Mouse (Mus musculus): ENCODE data around the gene Chek2. TPM values are rescaled to one million over a fixed set of nuclear protein-coding genes. Genes with fewer than 3 reads are reported as not detected.

Gene Chek2
- polyA plus RNA-seq, 1 experiment from 2014 or later: 10.9 TPM

DNA sequence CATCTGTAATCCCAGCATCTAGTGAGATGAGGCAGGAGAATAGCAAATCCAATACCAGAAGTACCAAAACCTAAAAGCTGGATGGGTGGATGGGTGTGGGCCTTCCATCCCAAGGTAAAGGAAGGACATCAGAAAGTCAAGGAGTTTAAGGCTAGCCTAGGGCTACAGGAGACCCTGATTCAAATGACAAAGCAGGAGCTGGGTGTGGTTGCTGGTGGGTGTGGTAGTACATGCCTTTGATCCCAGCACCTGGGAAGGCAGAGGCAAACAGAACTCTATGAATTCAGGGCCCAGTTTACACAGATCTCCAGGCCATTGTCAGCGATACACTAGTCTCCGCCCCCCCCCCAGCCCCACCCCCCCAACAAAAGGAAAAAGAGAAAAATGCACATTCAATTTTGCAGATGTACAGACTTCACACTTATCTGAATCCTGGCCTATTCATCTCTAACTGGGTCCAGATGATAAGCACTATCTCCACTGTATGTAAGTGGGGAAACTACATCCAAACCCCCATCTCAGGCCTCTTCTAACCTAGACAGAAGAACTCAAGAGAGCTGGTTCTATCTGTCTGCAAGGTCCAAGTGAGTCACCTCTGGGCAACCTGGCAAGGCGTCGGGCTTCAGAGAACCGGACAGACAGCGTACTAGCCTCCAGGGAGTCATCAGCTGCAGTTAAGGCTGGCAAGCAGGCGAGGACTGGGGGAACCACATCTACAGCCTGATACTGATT lies 35.6 kb upstream of the Chek2 start:
- Histone ChIP-seq H3K4me3 (ENCODE audit: low read depth, low read length) (no peak overlapping the region), H3K9me3 (ENCODE audit: control insufficient read depth, low read length) (no peaks in the 10 kb centered on the region), H3K4me1 (replicated peaks; ENCODE audit: control insufficient read depth, insufficient read depth) (peaks cover 2% of the 10 kb centered on the region; the same call in 1 of the 2 replicates), H3K36me3 (ENCODE audit: control insufficient read depth, insufficient read depth, low read length) (peaks cover 12% of the 10 kb centered on the region), H3K27ac (replicated peaks) (no peak overlapping the region), H3K4me2 (replicated peaks; ENCODE audit: low read depth) (no peak overlapping the region), H3K27me3 (ENCODE audit: control insufficient read depth, insufficient read depth, low read length) (no peaks in the 10 kb centered on the region), H3K9ac (ENCODE audit: low read length) (no peak overlapping the region)
- no peak for DNase-seq (ENCODE audit: low spot score)
- TF ChIP-seq CTCF (IDR thresholded peaks at IDR 0.05; ENCODE audit: low read depth) (no peak), EP300 (optimal IDR thresholded peaks at IDR 0.05) (no peak)
- 75% methylated on average over 7 of the region's 7 CpGs for WGBS
- ATAC-seq (ENCODE audit: low FRiP score, low TSS enrichment): no peak

DNA sequence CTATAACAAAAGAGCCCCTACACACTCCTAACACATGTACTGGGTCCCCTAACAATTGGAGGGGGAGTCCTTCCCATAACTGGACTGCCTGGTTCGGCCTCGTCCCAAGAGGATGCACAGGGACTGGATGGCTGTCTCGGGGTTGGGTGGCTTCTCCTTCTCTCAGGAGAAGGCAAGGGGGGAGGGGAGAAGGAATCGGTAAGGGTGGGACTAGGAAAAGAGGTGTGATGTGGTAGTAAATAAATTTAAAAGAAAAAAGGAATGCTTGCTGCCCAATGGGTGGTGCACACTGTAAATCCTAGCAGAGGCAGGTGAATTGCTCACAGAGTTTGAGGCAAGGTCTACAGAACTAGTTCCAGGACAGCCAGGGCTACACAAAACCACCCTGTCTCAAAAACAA lies 33.6 kb upstream of the Chek2 start:
- Histone ChIP-seq H3K4me2 (replicated peaks; ENCODE audit: low read depth) (no peak overlapping the region), H3K9me3 (ENCODE audit: control insufficient read depth, low read length) (no peaks in the 10 kb centered on the region), H3K9ac (ENCODE audit: low read length) (0 out of 2 replicates have a peak overlapping the region, but pooled peaks have one; percentile 13), H3K27ac (replicated peaks) (no peak overlapping the region), H3K36me3 (ENCODE audit: control insufficient read depth, insufficient read depth, low read length) (0 out of 2 replicates have a peak, but pooled peaks cover 4% of the 10 kb centered on the region), H3K27me3 (ENCODE audit: control insufficient read depth, insufficient read depth, low read length) (no peaks in the 10 kb centered on the region), H3K4me3 (ENCODE audit: low read depth, low read length) (no peak overlapping the region), H3K4me1 (replicated peaks; ENCODE audit: control insufficient read depth, insufficient read depth) (peaks cover 2% of the 10 kb centered on the region; the same call in 1 of the 2 replicates)
- no peak for DNase-seq (ENCODE audit: low spot score)
- TF ChIP-seq CTCF (IDR thresholded peaks at IDR 0.05; ENCODE audit: low read depth) (no peak), EP300 (optimal IDR thresholded peaks at IDR 0.05) (no peak)
- no peak for ATAC-seq (ENCODE audit: low FRiP score, low TSS enrichment)
- WGBS: 78% methylated on average over 4 of the region's 4 CpGs

DNA sequence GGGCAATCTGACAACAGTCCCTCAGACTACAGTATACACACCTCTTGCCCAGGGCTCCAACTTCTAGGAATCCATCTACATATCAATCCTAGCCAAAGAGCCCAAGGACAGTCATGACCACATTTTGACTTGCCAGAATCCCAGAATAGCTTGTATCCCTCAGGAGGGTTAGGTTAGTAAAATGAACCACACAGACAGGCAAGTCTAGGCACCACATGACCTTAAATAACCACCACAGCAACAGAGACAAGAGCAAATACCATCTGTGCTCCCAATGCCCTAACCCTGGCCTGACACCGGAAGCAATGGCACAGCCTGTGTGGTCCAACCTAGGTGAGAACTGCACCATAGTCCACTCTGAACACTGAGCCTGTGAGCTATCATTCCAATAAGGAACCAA lies 33.1 kb upstream of the Chek2 start:
- no peak for ATAC-seq (ENCODE audit: low FRiP score, low TSS enrichment)
- Histone ChIP-seq H3K27me3 (ENCODE audit: control insufficient read depth, insufficient read depth, low read length) (no peaks in the 10 kb centered on the region), H3K4me2 (replicated peaks; ENCODE audit: low read depth) (no peak overlapping the region), H3K9me3 (ENCODE audit: control insufficient read depth, low read length) (no peaks in the 10 kb centered on the region), H3K9ac (ENCODE audit: low read length) (no peak overlapping the region), H3K36me3 (ENCODE audit: control insufficient read depth, insufficient read depth, low read length) (no peaks in the 10 kb centered on the region), H3K4me1 (replicated peaks; ENCODE audit: control insufficient read depth, insufficient read depth) (peaks cover 2% of the 10 kb centered on the region; the same call in 1 of the 2 replicates), H3K4me3 (ENCODE audit: low read depth, low read length) (no peak overlapping the region), H3K27ac (replicated peaks) (no peak overlapping the region)
- WGBS: 72% methylated on average over 1 of the region's 1 CpGs
- no peak for DNase-seq (ENCODE audit: low spot score)
- TF ChIP-seq EP300 (optimal IDR thresholded peaks at IDR 0.05): no peak
- no peak for TF ChIP-seq CTCF (IDR thresholded peaks at IDR 0.05; ENCODE audit: low read depth)

DNA sequence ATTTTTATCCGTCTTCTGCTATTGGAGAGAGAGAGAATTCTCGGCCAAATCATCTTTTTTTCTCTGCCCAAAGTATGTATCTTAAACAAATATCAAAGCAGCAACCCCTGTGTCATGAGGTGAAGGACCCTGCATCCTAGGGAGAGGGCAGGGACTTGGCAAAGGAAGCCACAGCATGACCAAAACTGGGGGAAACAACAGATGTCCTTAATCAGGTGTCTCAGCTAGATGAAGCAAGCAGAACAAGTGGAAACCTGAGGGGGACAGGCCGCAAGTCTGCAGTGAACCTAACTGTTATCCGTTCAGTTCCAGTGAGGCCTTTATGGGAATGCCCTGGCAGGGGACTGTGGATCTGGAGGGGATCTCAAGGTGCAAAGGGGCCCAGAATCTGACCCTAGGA lies 32.3 kb upstream of the Chek2 start:
- Histone ChIP-seq H3K9me3 (ENCODE audit: control insufficient read depth, low read length) (no peaks in the 10 kb centered on the region), H3K27ac (replicated peaks) (peak overlapping the region; percentile 96), H3K4me2 (replicated peaks; ENCODE audit: low read depth) (peak overlapping the region; percentile 95), H3K9ac (ENCODE audit: low read length) (peak overlapping the region; percentile 99), H3K4me3 (ENCODE audit: low read depth, low read length) (peak overlapping the region; percentile 93), H3K27me3 (ENCODE audit: control insufficient read depth, insufficient read depth, low read length) (no peaks in the 10 kb centered on the region), H3K36me3 (ENCODE audit: control insufficient read depth, insufficient read depth, low read length) (no peaks in the 10 kb centered on the region), H3K4me1 (replicated peaks; ENCODE audit: control insufficient read depth, insufficient read depth) (peaks cover 2% of the 10 kb centered on the region; the same call in 1 of the 2 replicates)
- TF ChIP-seq CTCF (IDR thresholded peaks at IDR 0.05; ENCODE audit: low read depth) (no peak), EP300 (optimal IDR thresholded peaks at IDR 0.05) (no peak)
- ATAC-seq (ENCODE audit: low FRiP score, low TSS enrichment) (no peak), DNase-seq (ENCODE audit: low spot score) (no peak)
- 67% methylated on average over 4 of the region's 4 CpGs for WGBS

DNA sequence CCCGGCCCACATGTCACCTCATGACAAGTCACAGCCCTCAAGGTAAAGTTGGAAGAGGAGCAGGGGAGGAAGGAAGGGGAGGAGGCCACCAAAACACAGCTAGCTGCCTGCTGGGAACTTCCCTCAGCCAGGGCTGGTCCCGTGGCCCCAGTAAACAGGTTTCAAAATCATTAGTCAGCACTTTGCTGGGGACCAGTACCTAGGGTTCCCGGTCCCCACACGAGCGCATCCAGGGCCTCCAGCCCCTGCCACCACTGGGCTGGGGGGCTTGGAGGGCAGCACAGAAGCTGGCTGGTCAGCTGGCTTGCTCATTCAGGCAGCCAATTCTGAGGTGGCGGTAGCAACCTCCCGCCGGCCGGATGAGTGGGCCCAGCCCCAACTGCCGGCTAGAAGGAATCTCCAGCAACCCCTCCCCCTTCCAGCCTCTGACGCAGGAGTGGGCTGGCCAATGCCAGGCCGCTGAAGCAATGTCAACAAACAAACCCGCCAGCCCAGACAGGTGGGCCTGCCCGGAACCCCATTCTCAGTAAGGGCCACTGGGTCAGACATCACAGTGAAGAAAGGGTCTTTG lies 31.6 kb upstream of the Chek2 start:
- Histone ChIP-seq H3K9ac (ENCODE audit: low read length) (peak overlapping the region; percentile 99), H3K4me3 (ENCODE audit: low read depth, low read length) (peak overlapping the region; percentile 93), H3K9me3 (ENCODE audit: control insufficient read depth, low read length) (no peaks in the 10 kb centered on the region), H3K4me2 (replicated peaks; ENCODE audit: low read depth) (peak overlapping the region; percentile 95), H3K36me3 (ENCODE audit: control insufficient read depth, insufficient read depth, low read length) (no peaks in the 10 kb centered on the region), H3K4me1 (replicated peaks; ENCODE audit: control insufficient read depth, insufficient read depth) (peaks cover 2% of the 10 kb centered on the region; the same call in 1 of the 2 replicates), H3K27me3 (ENCODE audit: control insufficient read depth, insufficient read depth, low read length) (no peaks in the 10 kb centered on the region), H3K27ac (replicated peaks) (peak overlapping the region; percentile 96)
- TF ChIP-seq CTCF (IDR thresholded peaks at IDR 0.05; ENCODE audit: low read depth) (no peak), EP300 (optimal IDR thresholded peaks at IDR 0.05) (no peak)
- ATAC-seq (ENCODE audit: low FRiP score, low TSS enrichment): peak; percentile 77
- WGBS: 1% methylated on average over 14 of the region's 14 CpGs
- DNase-seq (ENCODE audit: low spot score): peak; percentile 92

Data from stomach, postnatal 0 days (tissue).